Comparison of ENCODE assay signal across 26 mouse cellular contexts in genomic region chr8:4481586-4481985, GRCm38 (mm10). TPM values are rescaled to one million over a fixed set of nuclear protein-coding genes. Genes with fewer than 3 reads are reported as not detected.
DNase-seq lines count a peak whose midpoint lies in the region; ATAC-seq and TF ChIP-seq lines count a peak whose summit lies in the region.
"Had no signal": no experiment of that assay in that cellular context is flagged by ENCODE, and none has a peak within 500 bp of the region (broad histone marks: within the 10 kb centered on the region; RNA-seq: fewer than 3 reads in every experiment).

No protein-coding gene starts in this region.

- no peak for TF ChIP-seq CTCF in liver, postnatal 0 days (IDR thresholded peaks at IDR 0.05; ENCODE audit: low read depth)
- TF ChIP-seq CTCF in stomach, postnatal 0 days (IDR thresholded peaks at IDR 0.05; ENCODE audit: low read depth), result no peak

- no peak overlapping the region for H3K9ac ChIP-seq in liver, embryonic 11.5 days (ENCODE audit: low read depth, low read length)
- no peak overlapping the region for H3K9ac ChIP-seq in liver, postnatal 0 days (replicated peaks)
- H3K9ac ChIP-seq in stomach, postnatal 0 days (ENCODE audit: low read length), result no peak overlapping the region
- no peak overlapping the region for H3K9ac ChIP-seq in kidney, embryonic 16.5 days (replicated peaks; ENCODE audit: low read length)
- H3K9ac ChIP-seq: embryonic facial prominence, embryonic 13.5 days; forebrain, embryonic 12.5 days; forebrain, embryonic 15.5 days; heart, embryonic 13.5 days; hindbrain, embryonic 13.5 days had no signal

- ATAC-seq in liver, embryonic 11.5 days (replicated peaks; ENCODE audit: low FRiP score), result no peak
- ATAC-seq in liver, postnatal 0 days, result no peak
- ATAC-seq in stomach, postnatal 0 days (ENCODE audit: low FRiP score, low TSS enrichment), result peak; percentile 70
- no peak for ATAC-seq in kidney, embryonic 16.5 days (ENCODE audit: low FRiP score, low TSS enrichment)
- ATAC-seq: CD4-positive, CD25-positive, alpha-beta regulatory T cell, adult 4 months; forebrain, embryonic 15.5 days; hindbrain, embryonic 16.5 days had no signal

- H3K27me3 ChIP-seq in liver, embryonic 11.5 days (replicated peaks; ENCODE audit: control insufficient read depth, insufficient read depth, low read length), result no peaks in the 10 kb centered on the region
- H3K27me3 ChIP-seq in liver, postnatal 0 days (ENCODE audit: insufficient read depth, low read length), result no peaks in the 10 kb centered on the region
- no peaks in the 10 kb centered on the region for H3K27me3 ChIP-seq in stomach, postnatal 0 days (ENCODE audit: control insufficient read depth, insufficient read depth, low read length)
- no peaks in the 10 kb centered on the region for H3K27me3 ChIP-seq in kidney, embryonic 16.5 days (ENCODE audit: insufficient read depth, low read length)
- H3K27me3 ChIP-seq: embryonic facial prominence, embryonic 13.5 days; forebrain, embryonic 12.5 days; forebrain, embryonic 15.5 days; heart, embryonic 13.5 days; hindbrain, embryonic 13.5 days had no signal

- TF ChIP-seq EP300 in liver, postnatal 0 days (IDR thresholded peaks at IDR 0.05; ENCODE audit: low read depth), result no peak
- no peak for TF ChIP-seq EP300 in stomach, postnatal 0 days (optimal IDR thresholded peaks at IDR 0.05)

- H3K9me3 ChIP-seq in liver, embryonic 11.5 days (ENCODE audit: control insufficient read depth, low read length), result no peaks in the 10 kb centered on the region
- no peaks in the 10 kb centered on the region for H3K9me3 ChIP-seq in liver, postnatal 0 days (ENCODE audit: low read length)
- no peaks in the 10 kb centered on the region for H3K9me3 ChIP-seq in stomach, postnatal 0 days (ENCODE audit: control insufficient read depth, low read length)
- H3K9me3 ChIP-seq in kidney, embryonic 16.5 days (ENCODE audit: low read length), result no peaks in the 10 kb centered on the region
- H3K9me3 ChIP-seq: embryonic facial prominence, embryonic 10.5 days; embryonic facial prominence, embryonic 13.5 days; forebrain, embryonic 12.5 days; forebrain, embryonic 15.5 days; heart, embryonic 10.5 days; heart, embryonic 13.5 days; hindbrain, embryonic 13.5 days had no signal

- H3K4me1 ChIP-seq in liver, embryonic 11.5 days (replicated peaks; ENCODE audit: control insufficient read depth, insufficient read depth, low read length), result no peaks in the 10 kb centered on the region
- H3K4me1 ChIP-seq in liver, postnatal 0 days (ENCODE audit: insufficient read depth), result no peaks in the 10 kb centered on the region
- no peaks in the 10 kb centered on the region for H3K4me1 ChIP-seq in stomach, postnatal 0 days (replicated peaks; ENCODE audit: control insufficient read depth, insufficient read depth)
- no peaks in the 10 kb centered on the region for H3K4me1 ChIP-seq in kidney, embryonic 16.5 days (ENCODE audit: insufficient read depth, low read length)
- H3K4me1 ChIP-seq: embryonic facial prominence, embryonic 10.5 days; embryonic facial prominence, embryonic 13.5 days; forebrain, embryonic 12.5 days; forebrain, embryonic 15.5 days; heart, embryonic 13.5 days; hindbrain, embryonic 13.5 days had no signal

- H3K4me2 ChIP-seq in liver, embryonic 11.5 days, result no peak overlapping the region
- H3K4me2 ChIP-seq in liver, postnatal 0 days (ENCODE audit: low read depth, low read length), result no peak overlapping the region
- H3K4me2 ChIP-seq in stomach, postnatal 0 days (replicated peaks; ENCODE audit: low read depth), result no peak overlapping the region
- H3K4me2 ChIP-seq in kidney, embryonic 16.5 days (replicated peaks; ENCODE audit: low read depth, low read length), result no peak overlapping the region
- H3K4me2 ChIP-seq: embryonic facial prominence, embryonic 13.5 days; forebrain, embryonic 12.5 days; forebrain, embryonic 15.5 days; heart, embryonic 13.5 days; hindbrain, embryonic 13.5 days had no signal

- H3K36me3 ChIP-seq in liver, embryonic 11.5 days (ENCODE audit: control insufficient read depth, insufficient read depth, low read length), result no peaks in the 10 kb centered on the region
- no peaks in the 10 kb centered on the region for H3K36me3 ChIP-seq in liver, postnatal 0 days (replicated peaks; ENCODE audit: insufficient read depth, low read length)
- no peaks in the 10 kb centered on the region for H3K36me3 ChIP-seq in stomach, postnatal 0 days (ENCODE audit: control insufficient read depth, insufficient read depth, low read length)
- H3K36me3 ChIP-seq in kidney, embryonic 16.5 days (ENCODE audit: insufficient read depth, low read length), result no peaks in the 10 kb centered on the region
- H3K36me3 ChIP-seq: embryonic facial prominence, embryonic 10.5 days; embryonic facial prominence, embryonic 13.5 days; forebrain, embryonic 12.5 days; forebrain, embryonic 15.5 days; heart, embryonic 10.5 days; heart, embryonic 13.5 days; hindbrain, embryonic 13.5 days had no signal

- WGBS in liver, embryonic 11.5 days, result 55% methylated on average over 4 of the region's 4 CpGs
- 63% methylated on average over 4 of the region's 4 CpGs for WGBS in liver, postnatal 0 days (ENCODE audit: insufficient replicate concordance)
- 48% methylated on average over 4 of the region's 4 CpGs for WGBS in stomach, postnatal 0 days
- WGBS in kidney, embryonic 16.5 days, result 83% methylated on average over 4 of the region's 4 CpGs

- H3K4me3 ChIP-seq in liver, embryonic 11.5 days (ENCODE audit: low read depth, low read length), result no peak overlapping the region
- H3K4me3 ChIP-seq in liver, postnatal 0 days (ENCODE audit: low read depth, low read length), result no peak overlapping the region
- no peak overlapping the region for H3K4me3 ChIP-seq in stomach, postnatal 0 days (ENCODE audit: low read depth, low read length)
- H3K4me3 ChIP-seq in kidney, embryonic 16.5 days (ENCODE audit: low read length), result no peak overlapping the region
- H3K4me3 ChIP-seq: embryonic facial prominence, embryonic 10.5 days; embryonic facial prominence, embryonic 13.5 days; erythroblast, embryonic 14.5 days; forebrain, embryonic 12.5 days; forebrain, embryonic 15.5 days; heart, adult 2 months; heart, embryonic 10.5 days; heart, embryonic 13.5 days; hindbrain, embryonic 13.5 days had no signal

- H3K27ac ChIP-seq in liver, embryonic 11.5 days (ENCODE audit: low read depth, low read length), result no peak overlapping the region
- no peak overlapping the region for H3K27ac ChIP-seq in liver, postnatal 0 days (ENCODE audit: low read depth)
- no peak overlapping the region for H3K27ac ChIP-seq in stomach, postnatal 0 days (replicated peaks)
- no peak overlapping the region for H3K27ac ChIP-seq in kidney, embryonic 16.5 days (ENCODE audit: low read length)
- H3K27ac ChIP-seq: embryonic facial prominence, embryonic 10.5 days; embryonic facial prominence, embryonic 13.5 days; forebrain, embryonic 12.5 days; forebrain, embryonic 15.5 days; heart, adult 2 months; heart, embryonic 10.5 days; heart, embryonic 13.5 days; hindbrain, embryonic 13.5 days had no signal

- DNase-seq in liver, embryonic 11.5 days (ENCODE audit: low spot score), result peak; percentile 15
- no peak for DNase-seq in liver, postnatal 0 days
- peak; percentile 70 for DNase-seq in ZHBTc4 (ENCODE audit: low read depth, low spot score)
- no peak for DNase-seq in stomach, postnatal 0 days (ENCODE audit: low spot score)
- no peak for DNase-seq in urinary bladder, postnatal 36 days (ENCODE audit: low spot score in 2 of 2)
- DNase-seq: adrenal gland, adult 2 months; adrenal gland, postnatal 14 days; cerebellum, adult 11-12 months; cerebellum, adult 8-10 months; cerebellum, postnatal 10 days; cerebellum, postnatal 36 days; embryo, embryonic 11 days; gastrocnemius, postnatal 25 days; heart, adult 2 months; heart, postnatal 14 days had no signal

RNA-seq across cellular contexts. Expression of gene Cers4, which starts 11.2 kb away (rescaled TPM):
- 5.8 and 6.3 TPM in 2 replicates for polyA plus RNA-seq in liver, embryonic 11.5 days (2014; fragmentation: Nextera tagmentation; extraction: Ambion mirVana)
- polyA plus RNA-seq in liver, postnatal 0 days (2015; fragmentation: Nextera tagmentation; extraction: Ambion mirVana), result 3.8 and 3.9 TPM in 2 replicates
- 22.6 and 25.9 TPM in 2 replicates for polyA plus RNA-seq in stomach, postnatal 0 days (2015; fragmentation: Nextera tagmentation; extraction: Ambion mirVana)
- 17.8 and 21.6 TPM in 2 replicates for polyA plus RNA-seq in kidney, embryonic 16.5 days (2015; fragmentation: Nextera tagmentation; extraction: Ambion mirVana)
- polyA plus RNA-seq: erythroblast, embryonic 14.5 days had no signal

Comparison
In these comparisons a context has a peak if more than half of its experiments do, and no peak if none do; other contexts are left out.
1. DNase-seq: peak in liver, embryonic 11.5 days (single experiment) and ZHBTc4 (single experiment); none in liver, postnatal 0 days (single experiment), stomach, postnatal 0 days (single experiment) and urinary bladder, postnatal 36 days (0 of 2).